Mouse (Mus musculus) central nervous system, embryonic 18 days (tissue): ENCODE data around the gene Tmigd3. TPM values are rescaled to one million over a fixed set of nuclear protein-coding genes. Genes with fewer than 3 reads are reported as not detected.

Source experiments
- polyA plus RNA-seq: library from polyadenylated mRNA; depleted of rRNA; stranded (reverse); fragments of >200 nt; gene quantifications from 2 replicates; pipeline ENCODE4 v1.2.3, GENCODE M21; 2012; rRNA removed

Gene Tmigd3
- 0.16 TPM in 1 of 2 replicates, not detected in the other for polyA plus RNA-seq

GRCm38 (mm10) chr3:105870558-105870957, at the start of gene Tmigd3, which contains the start of gene Adora3:
TSS of gene Tmigd3 (plus strand) at chr3:105870903.
TSS of gene Adora3 (plus strand) at chr3:105870858.

DNA sequence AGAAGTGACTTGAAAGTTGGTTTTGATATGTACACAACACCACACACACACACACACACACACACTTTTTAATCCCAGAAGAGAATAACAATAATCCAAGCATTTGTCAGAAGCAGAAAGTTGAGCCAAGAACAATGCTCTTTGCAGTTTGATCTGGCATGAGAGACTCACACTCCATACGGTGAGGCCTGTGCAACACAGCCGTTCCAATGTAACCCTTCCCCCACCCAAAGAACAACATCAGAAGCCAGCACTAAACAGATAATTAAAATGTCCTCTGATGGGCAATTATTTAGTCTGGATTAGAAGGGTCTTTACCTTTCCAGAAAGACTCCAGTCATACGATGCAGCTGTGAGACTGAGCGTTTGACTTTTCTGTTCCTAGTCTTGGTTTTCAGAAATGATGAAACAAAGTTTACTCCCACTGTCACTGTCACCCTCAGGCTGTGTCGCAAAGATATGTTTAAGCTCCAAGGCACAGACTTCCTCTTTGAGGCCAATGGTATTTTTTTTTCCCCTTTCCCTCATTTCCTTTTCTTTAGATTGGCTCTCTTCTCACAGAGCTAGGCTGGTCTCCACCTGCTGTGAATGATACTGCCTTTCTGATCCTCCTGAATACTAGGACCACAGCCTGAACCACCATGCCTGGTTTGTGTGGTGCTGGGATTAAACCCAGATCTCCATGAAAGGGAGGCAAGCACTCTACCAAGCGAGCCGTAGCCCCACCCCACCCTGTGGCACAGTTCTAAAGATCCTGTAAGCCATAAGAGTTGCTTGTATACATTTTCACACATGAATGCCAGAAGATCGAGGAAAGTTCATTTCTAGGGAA, 61.8 kb downstream of the Tmigd3 start, which contains the start of gene I830077J02Rik:
TSS of gene I830077J02Rik (minus strand) at position 425 of the 832 bp plus-strand sequence.

GRCm38 (mm10) chr3:105958974-105959580, 88.4 kb downstream of the Tmigd3 start, which contains the start of gene Wdr77:
TSS of gene Wdr77 (plus strand) at chr3:105959369.

DNA sequence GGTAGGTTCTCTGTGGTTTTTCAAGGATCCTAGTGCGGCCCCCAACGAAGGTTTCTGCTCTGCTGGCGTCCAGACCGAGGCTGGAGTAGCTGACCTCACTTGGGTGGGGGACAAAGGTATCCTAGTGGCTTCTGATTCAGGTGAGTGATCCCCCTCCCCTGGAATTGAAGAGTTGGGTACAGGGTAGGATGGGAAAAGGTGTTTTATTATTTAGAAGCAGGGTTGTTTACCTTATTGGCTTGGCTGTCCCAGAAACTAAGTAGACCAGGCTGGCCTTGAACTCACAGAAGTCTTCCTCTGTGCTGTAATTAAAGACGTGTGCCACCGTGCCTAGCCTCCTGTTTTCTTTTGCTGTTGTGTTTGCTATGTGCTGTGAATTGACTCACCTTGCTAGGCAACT, 89.3 kb downstream of the Tmigd3 start, which contains the start of gene Atp5f1:
TSS of gene Atp5f1 (minus strand) at position 101 of the 400 bp plus-strand sequence.

GRCm38 (mm10) chr3:105973411-105973810, 102.7 kb downstream of the Tmigd3 start, which contains the start of gene Ovgp1:
TSS of gene Ovgp1 (plus strand) at chr3:105973711.

Other genes starting within 250 kb of the Tmigd3 start
- gene Ddx20, start 183.3 kb upstream of the Tmigd3 start, polyA plus RNA-seq, result 15.8 and 16.1 TPM in 2 replicates
- gene Inka2, start 166.3 kb upstream of the Tmigd3 start, polyA plus RNA-seq, result 10.8 and 11.7 TPM in 2 replicates
- 41.1 and 49.6 TPM in 2 replicates for gene Rap1a, start 69.6 kb upstream of the Tmigd3 start, polyA plus RNA-seq
- 0.19 TPM in 2 replicates for gene Adora3, start within 50 bp of the Tmigd3 start, polyA plus RNA-seq
- 0.31 and 0.49 TPM in 2 replicates for gene I830077J02Rik, start 61.8 kb downstream of the Tmigd3 start, polyA plus RNA-seq
- 67.9 and 71.0 TPM in 2 replicates for gene Wdr77, start 88.5 kb downstream of the Tmigd3 start, polyA plus RNA-seq
- gene Atp5f1, start 89.2 kb downstream of the Tmigd3 start, polyA plus RNA-seq, result 296 and 318 TPM in 2 replicates
- 15.0 and 15.8 TPM in 2 replicates for gene Ovgp1, start 102.8 kb downstream of the Tmigd3 start, polyA plus RNA-seq
- 3.6 and 5.9 TPM in 2 replicates for gene Pifo, start 143.7 kb downstream of the Tmigd3 start, polyA plus RNA-seq
- gene Chil5, start 161.9 kb downstream of the Tmigd3 start, polyA plus RNA-seq, result 0.07 and 0.08 TPM in 2 replicates
- 2.9 and 3.4 TPM in 2 replicates for gene Chia1, start 242.3 kb downstream of the Tmigd3 start, polyA plus RNA-seq